Mouse (Mus musculus) bone marrow macrophage, adult 2 months (primary cell): Measurements from ENCODE around the gene Pagr1a.

Experiments used
- CTCF ChIP-seq: IDR thresholded peaks from 2 replicates; pipeline ENCODE4 v1.5.1; 2012; ENCODE audit warnings: low read depth, mild to moderate bottlenecking, low read length, moderate library complexity
- POLR2A ChIP-seq: IDR thresholded peaks from 2 replicates; pipeline ENCODE4 v1.6.1; 2012; ENCODE audit warnings: mild to moderate bottlenecking, low read depth, low read length, borderline replicate concordance

DNA sequence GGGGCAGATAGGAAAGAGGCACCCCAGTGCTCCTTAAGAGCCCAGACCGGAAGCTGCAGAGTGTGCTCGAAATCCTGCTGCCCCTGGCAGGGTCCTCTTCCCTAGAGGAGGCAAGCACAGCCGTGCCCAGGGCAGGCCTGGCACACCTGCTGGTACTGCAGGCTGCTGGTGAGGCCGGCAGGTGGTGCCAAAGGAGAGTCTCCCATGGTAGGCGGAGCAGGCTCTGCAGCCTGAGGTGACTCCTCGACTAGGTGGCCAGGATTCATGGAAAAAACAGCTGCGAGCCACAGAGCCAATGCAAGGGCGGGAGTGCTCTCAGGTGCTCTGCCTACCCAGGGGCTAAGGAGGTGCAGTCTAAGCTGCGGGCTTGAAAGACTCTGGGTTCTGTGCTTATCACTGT is 30.8 kb downstream of the Pagr1a start:
- TF ChIP-seq CTCF (no peak), POLR2A (no peak)
